Mouse (Mus musculus): ENCODE data around the gene Efhb.
A peak's percentile ranks its signal among the peaks of the same experiment; 100 is the strongest.

Gene Efhb

GRCm38 (mm10) chr17:53462603-53463495, at the start of gene Efhb:
TSS of gene Efhb (minus strand) at chr17:53463321.
- DNase-seq, result peak; percentile 85 to 93

- peak in 1 of 2 experiments; percentile 9 for DNase-seq
These were observed 49.3 kb upstream of the Efhb start for GRCm38 (mm10) chr17:53512311-53512951.

GRCm38 (mm10) chr17:53502966-53503365, 39.8 kb upstream of the Efhb start:
- DNase-seq, result no peak

- no peak for DNase-seq
These were observed 25.9 kb upstream of the Efhb start for GRCm38 (mm10) chr17:53489007-53489378.

- no peak for DNase-seq
These were observed 25.3 kb upstream of the Efhb start for GRCm38 (mm10) chr17:53488291-53489006.

- no peak for DNase-seq
These were observed 17.3 kb upstream of the Efhb start for GRCm38 (mm10) chr17:53480433-53480832.

- DNase-seq, result peak; percentile 33 to 47
These were observed 16.5 kb upstream of the Efhb start for GRCm38 (mm10) chr17:53479604-53480041.

GRCm38 (mm10) chr17:53478858-53479603, 15.9 kb upstream of the Efhb start, which contains the start of gene Rab5a:
TSS of gene Rab5a (plus strand) at chr17:53479234.
- peak; percentile 99 for DNase-seq

GRCm38 (mm10) chr17:53478066-53478857, 15.1 kb upstream of the Efhb start:
- DNase-seq, result no peak

GRCm38 (mm10) chr17:53468697-53469096, 5.6 kb upstream of the Efhb start:
- no peak for DNase-seq

- DNase-seq, result peak in 1 of 2 experiments; percentile 17
These were observed 2.4 kb upstream of the Efhb start for GRCm38 (mm10) chr17:53465569-53465968.

- DNase-seq, result no peak
These were observed 347 bp upstream of the Efhb start for GRCm38 (mm10) chr17:53463496-53463840.

- DNase-seq, result no peak
These were observed 6.4 kb downstream of the Efhb start for GRCm38 (mm10) chr17:53456742-53457141.

GRCm38 (mm10) chr17:53456152-53456551, 7.0 kb downstream of the Efhb start:
- no peak for DNase-seq

- peak in 1 of 2 experiments; percentile 35 for DNase-seq
These were observed 60.3 kb downstream of the Efhb start for GRCm38 (mm10) chr17:53402689-53403306.

- DNase-seq, result no peak
These were observed 69.9 kb downstream of the Efhb start for GRCm38 (mm10) chr17:53393201-53393600.

GRCm38 (mm10) chr17:53389507-53389906, 73.6 kb downstream of the Efhb start:
- DNase-seq, result peak in 1 of 2 experiments; percentile 17

GRCm38 (mm10) chr17:53387581-53388473, 75.3 kb downstream of the Efhb start:
- DNase-seq, result peak in 1 of 2 experiments; percentile 2

- no peak for DNase-seq
These were observed 76.3 kb downstream of the Efhb start for GRCm38 (mm10) chr17:53386863-53387262.

GRCm38 (mm10) chr17:53364111-53364510, 99.0 kb downstream of the Efhb start:
- DNase-seq, result no peak
